In genomic region chr10:67115115-67115514, GRCm38 (mm10) we compare ENCODE assay signal across 8 mouse cellular contexts. TPM values are rescaled to one million over a fixed set of nuclear protein-coding genes. Genes with fewer than 3 reads are reported as not detected.
DNase-seq lines count a peak whose midpoint lies in the region; ATAC-seq and TF ChIP-seq lines count a peak whose summit lies in the region.

No protein-coding gene starts in this region.

- H3K27me3 ChIP-seq in kidney, embryonic 15.5 days: no peaks in the 10 kb centered on the region
- no peaks in the 10 kb centered on the region for H3K27me3 ChIP-seq in limb, embryonic 14.5 days (ENCODE audit: control insufficient read depth, insufficient read depth, low read length)

- peak overlapping the region; percentile 83 for H3K27ac ChIP-seq in kidney, embryonic 15.5 days
- peak overlapping the region; percentile 18; the same call in 1 of the 2 replicates for H3K27ac ChIP-seq in ES-E14 (ENCODE audit: insufficient read depth, low read depth, low read length, poor library complexity, severe bottlenecking)
- H3K27ac ChIP-seq in limb, embryonic 14.5 days (replicated peaks; ENCODE audit: low read depth, low read length): peak overlapping the region; percentile 40

- H3K9me3 ChIP-seq in kidney, embryonic 15.5 days (replicated peaks): no peaks in the 10 kb centered on the region
- no peaks in the 10 kb centered on the region for H3K9me3 ChIP-seq in ES-E14 (ENCODE audit: control insufficient read depth, insufficient read depth, low read depth, low read length)
- H3K9me3 ChIP-seq in limb, embryonic 14.5 days (ENCODE audit: control insufficient read depth, low read length): no peaks in the 10 kb centered on the region

- H3K4me2 ChIP-seq in kidney, embryonic 15.5 days: no peak overlapping the region; the same call in 1 of the 2 replicates
- H3K4me2 ChIP-seq in limb, embryonic 14.5 days (replicated peaks; ENCODE audit: low read depth, low read length, severe bottlenecking): no peak overlapping the region

- in situ Hi-C loops in ES-E14 (cut with MboI; ENCODE audit: low sequenced_read_pairs in 2 of 2, unreplicated experiment in 2 of 2): no loop called here

- no peak overlapping the region for H3K4me3 ChIP-seq in kidney, embryonic 15.5 days (replicated peaks)
- no peak overlapping the region for H3K4me3 ChIP-seq in ES-E14 (ENCODE audit: insufficient read depth in 1 of 2, low read depth in 1 of 2, low read length in 2 of 2, poor library complexity in 1 of 2, severe bottlenecking in 1 of 2)
- H3K4me3 ChIP-seq in limb, embryonic 14.5 days (replicated peaks; ENCODE audit: low read length): no peak overlapping the region

- no peak for DNase-seq in kidney, postnatal 36 days
- DNase-seq in ES-E14 (ENCODE audit: low read depth, low spot score): no peak
- DNase-seq in forelimb bud, embryonic 11.5 days (ENCODE audit: low read depth, low spot score): peak; percentile 48
- DNase-seq in limb, embryonic 14.5 days (ENCODE audit: low spot score): peak; percentile 53
- DNase-seq in testis, postnatal 10 days (ENCODE audit: low spot score): no peak
- no peak for DNase-seq in gastrocnemius, postnatal 14 days
- DNase-seq in spleen, postnatal 10 days (ENCODE audit: low spot score in 2 of 2): no peak

- no peak overlapping the region for H3K9ac ChIP-seq in kidney, embryonic 15.5 days
- H3K9ac ChIP-seq in ES-E14 (ENCODE audit: insufficient read depth, low read depth, low read length, poor library complexity, severe bottlenecking): peak overlapping the region; percentile 20; the same call in 1 of the 2 replicates
- H3K9ac ChIP-seq in limb, embryonic 14.5 days (ENCODE audit: low read depth, low read length, severe bottlenecking): no peak overlapping the region

- ATAC-seq in kidney, embryonic 15.5 days (replicated peaks; ENCODE audit: low FRiP score): no peak
- no peak; the same call in 1 of the 2 replicates for ATAC-seq in limb, embryonic 14.5 days (ENCODE audit: low FRiP score, low read depth)

- WGBS in kidney, embryonic 15.5 days: 18% methylated on average over 6 of the region's 6 CpGs
- 7% methylated on average over 6 of the region's 6 CpGs for WGBS in limb, embryonic 14.5 days

- H3K36me3 ChIP-seq in kidney, embryonic 15.5 days: no peaks in the 10 kb centered on the region
- peaks cover 9% of the 10 kb centered on the region; the same call in 1 of the 2 replicates for H3K36me3 ChIP-seq in ES-E14 (ENCODE audit: control insufficient read depth, insufficient read depth, low read length, poor library complexity, severe bottlenecking)
- no peaks in the 10 kb centered on the region for H3K36me3 ChIP-seq in limb, embryonic 14.5 days (ENCODE audit: control insufficient read depth, insufficient read depth, low read length)

- intact Hi-C loops in gastrocnemius, postnatal 14 days (cut with DNase I; ENCODE audit: low total_unique reads): no loop called here

- H3K4me1 ChIP-seq in kidney, embryonic 15.5 days: peaks cover 77% of the 10 kb centered on the region
- peaks cover 21 to 36% of the 10 kb centered on the region in 2 experiments for H3K4me1 ChIP-seq in ES-E14 (ENCODE audit: control insufficient read depth in 2 of 2, insufficient read depth in 2 of 2, low read length in 2 of 2, poor library complexity in 1 of 2)
- peaks cover 42% of the 10 kb centered on the region for H3K4me1 ChIP-seq in limb, embryonic 14.5 days (ENCODE audit: control insufficient read depth, insufficient read depth, low read length)

- no peak for TF ChIP-seq POLR2A in limb, embryonic 14.5 days (IDR thresholded peaks at IDR 0.05; ENCODE audit: borderline replicate concordance, extremely low read depth, insufficient read depth, insufficient read length)

TF ChIP-seq in ES-E14, 5 proteins besides CTCF, POLR2A, EP300 and RAD21:
- TF ChIP-seq HCFC1 (IDR thresholded peaks at IDR 0.05; ENCODE audit: borderline replicate concordance, insufficient read depth, low read length): no peak
- TF ChIP-seq ZNF384 (IDR thresholded peaks at IDR 0.05; ENCODE audit: low read depth, low read length): no peak
- TF ChIP-seq ZC3H11A (IDR thresholded peaks at IDR 0.05; ENCODE audit: borderline replicate concordance, low read depth, low read length): no peak
- no peak for TF ChIP-seq CHD2 (IDR thresholded peaks at IDR 0.05; ENCODE audit: low read depth, low read length)
- no peak for TF ChIP-seq MAFK (IDR thresholded peaks at IDR 0.05; ENCODE audit: insufficient read depth, low read depth, low read length)

RNA-seq across cellular contexts. Expression of gene Reep3, which starts 18.4 kb away (rescaled TPM):
- polyA plus RNA-seq in kidney, embryonic 15.5 days (2015; fragmentation: Nextera tagmentation; extraction: Ambion mirVana): 47.0 and 49.1 TPM in 2 replicates
- total RNA-seq in ES-E14 (2012; rRNA removed): 18.1 and 18.2 TPM in 2 replicates
- 35.0 and 39.9 TPM in 2 replicates for polyA plus RNA-seq in limb, embryonic 14.5 days (2012; rRNA removed)
- 41.3 and 43.6 TPM in 2 replicates for polyA plus RNA-seq in limb, embryonic 14.5 days (2014; fragmentation: Nextera tagmentation; extraction: Ambion mirVana)
- total RNA-seq in gastrocnemius, postnatal 14 days (2021): 10 to 100 TPM; 16.9 to 18.6 TPM

RNA-seq across cellular contexts. Expression of gene Jmjd1c, which starts 19.2 kb away (rescaled TPM):
- 38.0 and 42.6 TPM in 2 replicates for polyA plus RNA-seq in kidney, embryonic 15.5 days (2015; fragmentation: Nextera tagmentation; extraction: Ambion mirVana)
- total RNA-seq in ES-E14 (2012; rRNA removed): 93.0 and 124 TPM in 2 replicates
- 29.1 and 34.5 TPM in 2 replicates for polyA plus RNA-seq in limb, embryonic 14.5 days (2012; rRNA removed)
- polyA plus RNA-seq in limb, embryonic 14.5 days (2014; fragmentation: Nextera tagmentation; extraction: Ambion mirVana): 52.2 and 55.8 TPM in 2 replicates
- total RNA-seq in gastrocnemius, postnatal 14 days (2021): 10 to 100 TPM; 24.9 to 26.1 TPM

Comparison
In these comparisons a context has a peak if more than half of its experiments do, and no peak if none do; other contexts are left out.
1. H3K27ac ChIP-seq: peak in every context shown above with its lines; median percentile 83 in kidney, embryonic 15.5 days; 40 in limb, embryonic 14.5 days; 18 in ES-E14.
2. DNase-seq: peak in forelimb bud, embryonic 11.5 days (single experiment) and limb, embryonic 14.5 days (single experiment); none in kidney, postnatal 36 days (0 of 2), ES-E14 (single experiment), testis, postnatal 10 days (single experiment), gastrocnemius, postnatal 14 days (single experiment) and spleen, postnatal 10 days (0 of 2).